Mouse (Mus musculus) sigmoid colon, adult 10 weeks (tissue): ENCODE results near the gene Sult3a1. TPM values are rescaled to one million over a fixed set of nuclear protein-coding genes. Genes with fewer than 3 reads are reported as not detected.

Experiments
- polyA plus RNA-seq: library from polyadenylated mRNA; stranded (reverse); fragments of 350-450 nt; fragmentation: Illumina TruSeq; extraction: RNeasy Lipid Tissue Mini Kit (QIAGEN cat#74804); gene quantifications from one replicate; pipeline ENCODE4 v1.2.3, GENCODE M21; 2014; ENCODE audit warnings: low read depth, low replicate concordance

Sult3a1 gene
- not detected for polyA plus RNA-seq

GRCm38 (mm10) chr10:33857421-33857820 lies at the start of gene Sult3a1:
Sult3a1 (plus strand) TSS chr10:33857721.

DNA sequence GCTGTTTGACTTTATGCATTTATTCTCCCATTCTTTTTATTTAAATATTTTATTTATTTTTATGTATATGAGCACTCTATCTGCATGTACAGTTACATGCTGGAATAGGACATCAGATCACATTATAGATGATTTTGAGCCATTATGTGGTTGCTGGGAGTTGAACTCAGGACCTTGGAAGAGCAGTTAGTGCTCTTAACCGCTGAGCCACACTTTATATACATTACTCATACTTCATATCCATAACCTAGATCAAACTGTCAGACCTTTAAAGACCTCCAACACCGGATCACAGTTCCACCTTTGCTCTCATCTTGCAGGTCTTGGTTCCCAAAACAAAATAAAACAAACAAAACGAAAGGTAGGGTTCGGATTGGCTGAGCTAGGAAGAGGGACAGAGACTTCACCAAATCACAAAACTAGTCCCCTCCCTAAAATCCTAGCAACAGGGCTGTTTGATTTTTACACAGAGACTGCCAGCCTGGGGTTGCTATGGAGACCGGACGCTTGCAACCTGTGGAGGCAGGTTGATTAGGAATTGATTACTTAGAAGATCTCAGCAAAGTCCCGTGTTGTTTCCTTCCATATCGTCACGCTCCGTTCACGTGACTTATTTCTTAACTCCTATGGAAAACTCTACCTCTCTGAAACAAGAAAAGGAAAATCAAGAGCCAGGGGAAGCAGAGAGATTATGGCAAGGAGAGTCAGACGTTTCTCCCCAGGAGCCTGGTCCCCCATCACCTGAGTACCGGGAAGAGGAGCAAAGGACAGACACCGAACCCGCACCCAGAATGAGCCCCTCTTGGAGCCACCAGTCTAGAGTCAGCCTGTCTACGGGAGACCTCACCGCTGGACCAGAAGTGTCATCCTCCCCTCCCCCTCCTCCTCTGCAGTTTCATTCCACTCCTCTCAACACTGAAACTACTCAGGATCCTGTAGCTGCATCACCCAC lies 47.3 kb downstream of the Sult3a1 start, which contains the start of gene Rsph4a:
Gene Rsph4a, plus strand, starts transcription at position 582 of the 952 bp plus-strand sequence.

Other genes starting within 250 kb of the Sult3a1 start
- gene Clvs2, start 233.0 kb upstream of the Sult3a1 start, polyA plus RNA-seq, result 4.8 TPM
- gene Sult3a2, start 71.0 kb upstream of the Sult3a1 start, polyA plus RNA-seq, result not detected
- 0.19 TPM for gene Rsph4a, start 47.4 kb downstream of the Sult3a1 start, polyA plus RNA-seq
- gene Zup1, start 93.5 kb downstream of the Sult3a1 start, polyA plus RNA-seq, result 77.4 TPM
- 166 TPM for gene Rwdd1, start 161.9 kb downstream of the Sult3a1 start, polyA plus RNA-seq
- not detected for gene Trappc3l, start 179.9 kb downstream of the Sult3a1 start, polyA plus RNA-seq
- not detected for gene Calhm4, start 186.6 kb downstream of the Sult3a1 start, polyA plus RNA-seq
- 4.0 TPM for gene Calhm5, start 238.8 kb downstream of the Sult3a1 start, polyA plus RNA-seq